Mouse (Mus musculus) heart, embryonic 10.5 days (tissue): ENCODE results near the gene Cacng2. TPM values are rescaled to one million over a fixed set of nuclear protein-coding genes. Genes with fewer than 3 reads are reported as not detected.
"Not testable (repeated sequence)": the region's sequence is repeated elsewhere in the genome, so short reads cannot be mapped to it uniquely, and the experiment has no call there.

ENCODE experiments used
- DNase-seq: peaks from one replicate; pipeline ENCODE4 v3.0.0-alpha.2; 2017; ENCODE audit warnings: low spot score
- H3K27ac ChIP-seq: fragments of 300-500 bp; sonication (generic); 2 replicates; pipeline ENCODE4 v1.5.1; 2016; ENCODE audit warnings: mild to moderate bottlenecking
- H3K27me3 ChIP-seq: fragments of 300-500 bp; sonication (generic); 2 replicates; pipeline ENCODE4 v1.6.1; 2016; ENCODE audit warnings: mild to moderate bottlenecking; ENCODE audit not compliant: poor library complexity, insufficient read depth, severe bottlenecking
- H3K36me3 ChIP-seq: fragments of 300-500 bp; sonication (generic); 2 replicates; pipeline ENCODE4 v1.6.1; 2016; ENCODE audit warnings: mild to moderate bottlenecking, moderate library complexity
- H3K4me1 ChIP-seq: fragments of 300-500 bp; sonication (generic); 2 replicates; pipeline ENCODE4 v1.6.1; 2016; ENCODE audit warnings: mild to moderate bottlenecking
- H3K4me3 ChIP-seq: fragments of 300-500 bp; sonication (generic); 2 replicates; pipeline ENCODE4 v1.5.1; 2016; ENCODE audit warnings: mild to moderate bottlenecking, moderate library complexity
- H3K9me3 ChIP-seq: fragments of 300-500 bp; sonication (generic); 2 replicates; pipeline ENCODE4 v1.6.1; 2016; ENCODE audit warnings: mild to moderate bottlenecking, moderate library complexity
- WGBS: fragments of 180-500 bp; shearing (Covaris S2); methylation state at CpG from one replicate; pipeline ENCODE4 v1.1.7; 2016; 5-methylcytosine and 5-hydroxymethylcytosine counted together
- polyA plus RNA-seq: library from polyadenylated mRNA; unstranded; fragments of >200 nt; fragmentation: Nextera tagmentation; extraction: Ambion mirVana; gene quantifications from 2 replicates; pipeline ENCODE4 v1.2.1, GENCODE M21; 2016

Gene Cacng2
- polyA plus RNA-seq, 1 experiment from 2014 or later, result not detected

DNA sequence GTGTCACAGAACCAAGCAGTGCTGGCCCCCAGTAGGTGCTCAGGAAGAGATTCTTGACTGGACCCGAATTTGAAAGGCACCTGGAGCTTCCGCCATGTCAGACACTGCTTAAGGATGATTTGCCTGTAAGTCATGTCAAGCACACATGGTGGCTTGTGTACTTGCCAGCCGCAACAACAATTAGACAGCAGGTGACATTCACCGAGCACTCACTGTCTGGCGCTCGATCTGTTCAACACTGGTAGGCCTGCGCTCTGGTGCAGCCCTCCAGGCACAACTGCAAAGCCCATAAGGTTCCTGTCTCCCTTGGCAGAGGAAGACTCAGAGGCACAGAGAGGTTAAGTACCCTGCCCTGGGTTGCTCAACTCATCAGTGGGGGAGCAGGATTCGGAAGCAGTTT, 77.1 kb downstream of the Cacng2 start:
- Histone ChIP-seq H3K36me3 (no peaks in the 10 kb centered on the region), H3K27ac (no peak overlapping the region), H3K27me3 (no peaks in the 10 kb centered on the region), H3K4me3 (no peak overlapping the region), H3K9me3 (no peaks in the 10 kb centered on the region), H3K4me1 (no peaks in the 10 kb centered on the region)
- no peak for DNase-seq
- WGBS, result 86% methylated on average over 8 of the region's 8 CpGs

DNA sequence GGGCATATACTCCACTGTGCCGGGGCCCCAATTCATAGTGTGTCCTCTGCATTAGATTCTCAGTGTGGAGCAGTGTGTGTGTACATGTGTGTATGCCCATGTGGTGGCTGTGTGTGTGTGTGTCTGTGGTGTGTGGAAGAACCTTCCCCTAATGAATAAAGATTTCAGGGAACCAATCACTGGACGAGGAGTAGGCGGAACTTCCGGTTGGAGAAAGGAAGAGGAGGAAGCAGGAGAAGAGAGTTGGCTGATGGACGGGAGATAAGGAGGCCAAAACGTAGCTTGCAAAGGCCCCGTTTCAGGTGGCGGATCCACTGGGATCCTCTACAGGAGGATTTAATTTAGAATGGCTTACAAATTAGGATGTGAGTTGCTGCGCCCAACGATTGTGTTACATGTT, 82.2 kb downstream of the Cacng2 start:
- Histone ChIP-seq H3K27ac (no peak overlapping the region), H3K36me3 (no peaks in the 10 kb centered on the region), H3K9me3 (no peaks in the 10 kb centered on the region), H3K4me3 (no peak overlapping the region), H3K4me1 (no peaks in the 10 kb centered on the region), H3K27me3 (no peaks in the 10 kb centered on the region)
- WGBS, result 78% methylated on average over 10 of the region's 10 CpGs
- no peak for DNase-seq

- WGBS, result 66% methylated on average over 2 of the region's 2 CpGs
- Histone ChIP-seq H3K4me1 (no peaks in the 10 kb centered on the region), H3K4me3 (no peak overlapping the region), H3K9me3 (no peaks in the 10 kb centered on the region), H3K27ac (no peak overlapping the region), H3K27me3 (no peaks in the 10 kb centered on the region), H3K36me3 (no peaks in the 10 kb centered on the region)
- DNase-seq, result no peak
These were observed 83.2 kb downstream of the Cacng2 start for GRCm38 (mm10) chr15:78036586-78036985.

DNA sequence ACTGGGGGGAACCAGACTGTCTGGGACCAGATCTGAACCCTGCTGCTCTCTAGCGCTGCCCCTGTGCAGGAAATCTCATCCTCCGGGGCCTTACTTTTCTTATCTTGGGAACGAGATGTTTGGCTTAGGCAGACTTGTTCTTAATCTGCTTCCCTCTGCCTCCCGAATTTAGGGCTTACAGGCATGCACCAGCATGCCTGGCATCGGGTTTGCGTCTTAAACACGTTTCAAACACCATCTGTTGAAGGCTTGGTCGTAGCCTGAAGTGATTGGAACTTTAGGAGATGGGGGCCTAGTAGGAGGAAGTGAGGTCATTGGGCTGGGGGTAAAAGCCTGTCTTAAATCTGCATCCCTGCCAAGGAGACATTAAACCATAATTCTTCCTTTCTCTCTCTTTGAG, 89.9 kb downstream of the Cacng2 start:
- Histone ChIP-seq H3K36me3 (no peaks in the 10 kb centered on the region), H3K27ac (no peak overlapping the region), H3K4me1 (no peaks in the 10 kb centered on the region), H3K27me3 (no peaks in the 10 kb centered on the region), H3K9me3 (no peaks in the 10 kb centered on the region), H3K4me3 (no peak overlapping the region)
- WGBS, result 61% methylated on average over 8 of the region's 8 CpGs
- no peak for DNase-seq

DNA sequence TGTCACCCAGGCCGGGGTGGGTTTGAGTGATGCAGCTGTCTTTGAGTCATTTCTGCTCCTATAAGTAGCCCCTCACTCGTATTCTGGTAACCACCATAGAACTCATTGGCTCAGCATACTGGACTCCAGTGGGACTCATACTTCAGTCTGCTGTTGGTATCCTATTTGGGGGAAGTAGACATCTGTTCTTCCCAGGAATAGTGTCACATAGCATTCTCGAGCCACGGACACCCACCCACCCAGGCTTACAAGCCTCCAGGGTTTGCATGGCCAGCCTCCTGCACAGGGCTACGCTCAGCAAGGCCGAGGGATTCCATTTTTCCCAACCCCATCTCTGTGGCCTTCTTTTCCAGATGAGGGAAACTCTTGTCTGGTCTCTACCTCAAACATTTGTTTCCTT, 93.3 kb downstream of the Cacng2 start:
- Histone ChIP-seq H3K36me3 (no peaks in the 10 kb centered on the region), H3K4me3 (no peak overlapping the region), H3K4me1 (no peaks in the 10 kb centered on the region), H3K27ac (no peak overlapping the region), H3K9me3 (no peaks in the 10 kb centered on the region), H3K27me3 (no peaks in the 10 kb centered on the region)
- DNase-seq, result no peak
- WGBS, result 76% methylated on average over 6 of the region's 6 CpGs

DNA sequence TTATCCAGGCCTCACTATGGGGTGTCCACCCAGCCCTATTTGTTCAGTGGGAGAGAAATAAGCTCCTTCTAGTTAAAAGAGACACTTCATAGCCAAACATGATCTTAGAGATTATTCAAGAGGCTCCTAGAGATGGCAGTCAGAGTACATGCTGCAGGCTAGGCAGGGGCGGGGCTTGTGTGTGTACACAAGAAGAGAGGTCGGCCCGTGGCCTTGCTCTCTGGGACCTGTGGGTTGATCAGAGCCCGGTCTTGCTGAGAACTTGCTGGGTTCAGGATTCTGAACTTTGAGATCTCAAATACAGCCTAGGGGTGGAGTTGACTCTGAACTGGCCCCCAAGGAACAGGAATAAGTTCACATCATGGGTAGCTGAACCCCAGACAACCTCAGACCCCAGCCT, 95.6 kb downstream of the Cacng2 start:
- no peak overlapping the region for H3K4me3 ChIP-seq
- H3K36me3 ChIP-seq, result no peaks in the 10 kb centered on the region
- H3K4me1 ChIP-seq, result no peaks in the 10 kb centered on the region
- 68% methylated on average over 4 of the region's 4 CpGs for WGBS
- DNase-seq, result no peak
- no peaks in the 10 kb centered on the region for H3K9me3 ChIP-seq
- H3K27me3 ChIP-seq, result no peaks in the 10 kb centered on the region
- no peak overlapping the region for H3K27ac ChIP-seq

DNA sequence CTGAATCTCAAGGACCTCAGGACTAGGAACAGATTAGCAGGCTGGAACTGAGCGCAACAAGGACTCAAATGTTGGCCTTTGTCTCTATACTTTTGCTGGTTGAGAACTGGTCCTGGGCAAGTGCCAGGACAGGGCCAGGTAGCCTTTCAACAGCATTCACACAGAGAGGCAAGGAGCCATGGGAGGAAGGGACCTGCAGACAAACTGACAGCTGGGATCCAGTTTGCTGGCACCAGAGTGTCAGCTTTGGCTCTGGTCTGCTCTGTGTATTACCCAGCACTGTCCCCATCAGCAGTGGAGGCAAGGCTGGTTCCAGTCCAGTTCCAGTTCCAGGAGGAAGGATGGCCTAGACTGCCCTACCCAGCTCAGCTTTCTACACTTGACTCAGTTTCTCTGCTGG, 105.8 kb downstream of the Cacng2 start:
- Histone ChIP-seq H3K4me3 (no peak overlapping the region), H3K9me3 (no peaks in the 10 kb centered on the region), H3K36me3 (no peaks in the 10 kb centered on the region), H3K27ac (no peak overlapping the region), H3K27me3 (no peaks in the 10 kb centered on the region; the same call in 1 of the 2 replicates), H3K4me1 (no peaks in the 10 kb centered on the region)
- no peak for DNase-seq
- 89% methylated on average over 1 of the region's 1 CpGs for WGBS

DNA sequence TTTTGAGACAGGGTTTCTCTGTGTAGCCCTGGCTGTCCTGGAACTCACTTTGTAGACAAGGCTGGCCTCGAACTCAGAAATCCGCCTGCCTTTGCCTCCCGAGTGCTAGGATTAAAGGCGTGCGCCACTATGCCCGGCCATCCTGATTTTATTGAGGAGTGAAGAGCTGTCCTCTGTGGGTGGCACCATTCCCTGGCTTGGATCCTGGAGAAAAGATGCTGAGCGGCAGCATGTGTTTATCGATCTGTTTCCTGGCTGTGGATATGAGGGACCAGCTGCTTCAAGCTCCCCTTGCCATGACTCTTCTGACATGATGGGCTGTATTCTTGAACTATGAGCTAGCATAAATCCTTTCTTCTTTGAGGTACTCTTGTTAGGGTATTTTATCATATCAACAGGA, 111.6 kb downstream of the Cacng2 start:
- not testable (repeated sequence) for H3K27me3 ChIP-seq, H3K4me1 ChIP-seq, H3K4me3 ChIP-seq, DNase-seq, H3K36me3 ChIP-seq, H3K27ac ChIP-seq, H3K9me3 ChIP-seq
- 89% methylated on average over 8 of the region's 8 CpGs for WGBS

DNA sequence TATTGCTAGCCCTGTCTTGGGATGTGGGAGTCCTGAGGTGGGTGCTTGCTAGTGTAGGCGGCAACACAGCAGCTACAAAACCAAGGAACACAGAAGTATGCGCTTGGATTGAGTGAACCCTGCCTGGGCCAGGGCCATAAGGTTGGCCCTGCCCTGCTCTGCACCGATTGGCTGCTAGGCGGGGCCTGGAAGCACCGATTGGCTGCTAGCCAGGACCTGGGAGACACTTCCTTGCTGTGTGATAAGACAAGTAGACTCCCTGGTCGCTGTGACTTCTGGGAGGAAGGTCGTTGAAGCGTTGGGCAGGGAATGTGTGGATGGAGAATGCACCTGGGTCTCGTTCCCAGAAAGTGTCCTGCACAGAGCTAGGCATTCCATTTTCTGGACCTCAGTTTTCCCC, 115.9 kb downstream of the Cacng2 start:
- Histone ChIP-seq H3K27ac (no peak overlapping the region), H3K4me3 (no peak overlapping the region), H3K4me1 (peaks cover 8% of the 10 kb centered on the region), H3K27me3 (0 out of 2 replicates have a peak, but pooled peaks cover 7% of the 10 kb centered on the region), H3K36me3 (no peaks in the 10 kb centered on the region), H3K9me3 (no peaks in the 10 kb centered on the region)
- no peak for DNase-seq
- 39% methylated on average over 9 of the region's 9 CpGs for WGBS

GRCm38 (mm10) chr15:78001400-78001799, 118.4 kb downstream of the Cacng2 start:
- Histone ChIP-seq H3K9me3 (no peaks in the 10 kb centered on the region), H3K4me3 (no peak overlapping the region), H3K4me1 (peaks cover 8% of the 10 kb centered on the region), H3K27ac (no peak overlapping the region), H3K36me3 (no peaks in the 10 kb centered on the region), H3K27me3 (peaks cover 15% of the 10 kb centered on the region; the same call in 1 of the 2 replicates)
- DNase-seq, result no peak
- 30% methylated on average over 5 of the region's 5 CpGs for WGBS

DNA sequence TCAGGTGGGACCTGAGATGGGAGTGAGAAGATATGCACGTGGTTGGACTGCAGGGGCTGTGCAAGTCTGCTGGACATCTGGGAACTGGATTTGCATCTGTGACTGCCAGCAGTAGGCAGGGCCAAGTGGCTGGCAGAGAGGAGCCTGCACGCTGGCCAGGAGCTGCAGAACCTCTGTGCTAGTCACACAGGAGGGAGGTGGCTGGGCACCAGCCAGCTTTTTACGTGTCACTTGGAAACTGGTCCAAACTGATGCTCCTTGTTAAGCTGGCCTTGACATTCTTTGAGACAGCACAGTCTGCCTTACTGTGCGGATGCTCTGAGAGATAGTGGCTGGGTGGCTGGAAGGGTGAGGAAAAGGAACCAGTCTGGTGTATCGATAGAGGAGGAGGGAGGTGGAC, 131.3 kb downstream of the Cacng2 start:
- Histone ChIP-seq H3K4me1 (no peaks in the 10 kb centered on the region; the same call in 1 of the 2 replicates), H3K36me3 (no peaks in the 10 kb centered on the region), H3K4me3 (no peak overlapping the region), H3K27ac (no peak overlapping the region), H3K9me3 (no peaks in the 10 kb centered on the region), H3K27me3 (peaks cover 8% of the 10 kb centered on the region; the same call in 1 of the 2 replicates)
- DNase-seq, result no peak
- 71% methylated on average over 5 of the region's 5 CpGs for WGBS

DNA sequence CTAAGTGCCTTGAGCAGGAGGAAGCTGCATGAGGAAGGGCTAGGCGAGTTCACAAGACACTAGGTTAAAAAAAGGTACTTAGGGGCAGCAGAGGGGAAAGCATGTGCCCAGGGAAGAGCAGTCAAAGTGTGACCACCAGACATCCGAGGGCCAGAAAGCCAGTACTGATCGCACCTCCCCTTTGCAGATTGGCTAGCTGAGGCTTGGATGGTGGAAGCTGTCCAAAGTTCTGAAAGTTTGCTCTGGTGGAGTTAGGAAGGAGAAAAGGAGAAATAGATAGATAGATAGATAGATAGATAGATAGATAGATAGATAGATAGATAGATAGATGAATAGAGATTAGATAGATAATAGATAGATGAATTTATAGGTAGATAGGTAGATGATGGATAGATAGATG, 136.4 kb downstream of the Cacng2 start:
- H3K4me1 ChIP-seq, result no peaks in the 10 kb centered on the region
- WGBS, result 22% methylated on average over 3 of the region's 3 CpGs
- H3K27ac ChIP-seq, result no peak overlapping the region
- peaks cover 29% of the 10 kb centered on the region; the same call in 1 of the 2 replicates for H3K27me3 ChIP-seq
- no peaks in the 10 kb centered on the region for H3K9me3 ChIP-seq
- no peak for DNase-seq
- no peak overlapping the region for H3K4me3 ChIP-seq
- no peaks in the 10 kb centered on the region for H3K36me3 ChIP-seq

DNA sequence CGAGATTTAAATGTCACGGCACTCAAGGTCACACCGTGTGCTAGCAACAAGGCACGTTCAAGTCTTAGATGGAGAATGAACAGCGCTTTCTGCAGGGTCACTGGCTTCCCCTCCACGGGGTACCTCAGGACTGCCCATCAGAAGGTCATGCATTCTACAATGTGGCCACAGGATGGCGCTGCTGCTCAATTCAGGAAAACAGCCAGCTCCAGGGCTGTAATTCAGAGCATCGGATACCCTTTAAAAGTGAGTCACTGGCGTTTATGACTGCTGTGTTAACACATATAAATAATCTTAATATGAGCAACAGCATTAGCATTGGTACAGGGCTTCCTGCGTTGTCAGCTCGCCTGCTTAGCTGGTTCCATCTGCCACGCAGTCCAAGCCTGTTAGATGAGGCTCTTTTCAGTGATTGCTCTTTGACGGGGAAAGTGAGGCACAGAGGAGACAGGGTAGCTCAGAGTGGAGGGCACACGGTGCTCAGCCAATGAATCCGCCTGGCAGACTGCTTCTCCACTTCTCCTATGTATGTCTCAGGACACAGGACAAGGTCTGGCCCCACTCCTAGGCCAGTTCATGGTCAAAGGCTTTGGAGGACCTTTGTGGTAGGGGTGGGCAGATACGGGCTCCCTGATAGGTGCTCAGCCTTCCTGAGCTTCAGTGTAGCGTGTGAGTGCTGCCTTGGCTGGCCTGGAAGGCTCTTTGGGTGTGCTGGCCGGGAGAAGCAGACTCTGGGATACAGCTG, 137.5 kb downstream of the Cacng2 start:
- no peak for DNase-seq
- WGBS, result 32% methylated on average over 18 of the region's 18 CpGs

DNA sequence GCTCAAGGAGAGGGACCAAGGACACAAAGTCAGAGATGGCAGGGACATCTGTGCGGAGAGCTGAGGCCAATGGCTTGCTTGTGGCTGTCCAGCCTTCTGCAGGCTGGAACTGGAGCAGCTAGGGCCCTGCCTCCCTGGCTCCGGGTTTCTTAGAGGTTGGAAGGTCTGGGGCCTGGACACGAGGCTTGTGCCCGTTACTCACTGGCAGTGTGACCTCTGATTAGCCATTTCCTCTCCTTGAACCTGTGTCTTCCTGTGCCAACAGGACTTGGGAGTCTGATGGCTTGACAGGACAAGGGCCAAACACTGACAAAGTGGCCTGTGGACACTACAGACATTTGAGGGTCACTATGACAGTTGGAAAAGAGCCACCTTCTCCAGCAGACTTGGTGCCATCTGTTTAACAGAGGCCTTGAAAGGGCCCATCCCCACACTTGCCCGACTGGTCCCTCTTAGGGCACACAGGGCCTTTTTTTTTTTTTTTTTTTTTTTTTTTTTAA, 138.6 kb downstream of the Cacng2 start:
- Histone ChIP-seq H3K4me1 (no peaks in the 10 kb centered on the region), H3K36me3 (no peaks in the 10 kb centered on the region), H3K27me3 (peaks cover 29% of the 10 kb centered on the region; the same call in 1 of the 2 replicates), H3K4me3 (no peak overlapping the region), H3K9me3 (no peaks in the 10 kb centered on the region), H3K27ac (no peak overlapping the region)
- 69% methylated on average over 5 of the region's 5 CpGs for WGBS
- no peak for DNase-seq

More for the DNA sequence above, 137.5 kb downstream of the Cacng2 start:
- Histone ChIP-seq H3K9me3 (no peaks in the 10 kb centered on the region), H3K4me3 (no peak overlapping the region), H3K4me1 (no peaks in the 10 kb centered on the region), H3K27me3 (peaks cover 29% of the 10 kb centered on the region; the same call in 1 of the 2 replicates), H3K36me3 (no peaks in the 10 kb centered on the region), H3K27ac (no peak overlapping the region)
